Mouse (Mus musculus): ENCODE measurements around the gene Gss. TPM values are rescaled to one million over a fixed set of nuclear protein-coding genes. Genes with fewer than 3 reads are reported as not detected.

Gene Gss
- total and polyA plus RNA-seq, 2 experiments from 2014 or later = 24.8 to 52.3 TPM

DNA sequence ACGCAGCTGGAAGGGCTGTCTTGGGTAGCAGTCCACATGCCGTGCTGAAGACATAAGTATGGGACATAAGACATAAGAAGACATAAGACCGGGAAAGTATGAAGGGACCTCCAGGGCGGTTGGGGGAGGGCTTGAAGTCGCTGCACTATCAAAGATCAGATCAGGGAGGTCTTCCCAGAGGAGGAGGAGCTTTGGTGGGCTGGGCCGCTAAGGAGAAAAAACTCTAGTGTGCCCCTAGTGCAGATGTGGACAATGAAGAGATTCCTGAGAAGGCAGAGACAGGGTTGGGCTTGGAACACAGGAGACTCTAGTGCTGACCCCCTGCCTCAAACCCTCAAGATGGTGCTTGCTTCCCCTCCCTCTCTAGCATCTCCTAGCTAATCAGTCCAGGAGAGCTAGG is 24.4 kb upstream of the Gss start:
- H3K4me1 ChIP-seq (ENCODE audit: control insufficient read depth, insufficient read depth) = peaks cover 12% of the 10 kb centered on the region

DNA sequence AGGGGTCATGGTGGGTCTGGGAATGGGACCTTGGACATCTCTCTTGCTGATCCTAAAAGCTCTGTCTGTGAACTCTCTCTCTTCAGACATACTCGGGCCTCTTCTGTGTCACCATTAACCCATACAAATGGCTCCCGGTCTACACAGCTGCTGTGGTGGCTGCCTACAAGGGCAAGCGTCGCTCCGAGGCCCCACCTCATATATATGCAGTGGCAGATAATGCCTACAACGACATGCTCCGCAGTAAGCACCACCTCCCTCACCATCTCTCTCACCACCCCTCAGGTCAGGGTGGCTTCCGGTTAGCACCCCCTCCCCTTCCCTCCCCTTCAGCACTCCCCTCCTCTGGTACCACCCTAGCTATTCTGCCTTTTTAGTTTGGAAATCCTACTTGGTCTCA is 21.3 kb upstream of the Gss start:
- ATAC-seq (ENCODE audit: insufficient read depth, low read depth) (no peak), DNase-seq (ENCODE audit: low spot score) (no peak)
- Histone ChIP-seq H3K36me3 (replicated peaks; ENCODE audit: control insufficient read depth, insufficient read depth, low read length) (peaks cover 28% of the 10 kb centered on the region), H3K4me1 (ENCODE audit: control insufficient read depth, insufficient read depth) (peaks cover 18% of the 10 kb centered on the region), H3K27me3 (ENCODE audit: control insufficient read depth, insufficient read depth, low read length) (no peaks in the 10 kb centered on the region), H3K4me3 (ENCODE audit: low read depth, low read length) (peak overlapping the region; percentile 36), H3K9ac (replicated peaks; ENCODE audit: low read depth, low read length) (0 out of 2 replicates have a peak overlapping the region, but pooled peaks have one; percentile 34), H3K27ac (ENCODE audit: low read depth) (0 out of 2 replicates have a peak overlapping the region, but pooled peaks have one; percentile 12), H3K9me3 (replicated peaks; ENCODE audit: control insufficient read depth, low read length) (no peaks in the 10 kb centered on the region), H3K4me2 (ENCODE audit: low read depth, low read length) (peak overlapping the region; percentile 66)
- TF ChIP-seq CTCF (IDR thresholded peaks at IDR 0.05; ENCODE audit: low read depth) = no peak
- TF ChIP-seq EP300 (IDR thresholded peaks at IDR 0.05; ENCODE audit: low read depth) = no peak
- WGBS = 33% methylated on average over 8 of the region's 8 CpGs

More for the DNA sequence above, 24.4 kb upstream of the Gss start:
- Histone ChIP-seq H3K9ac (replicated peaks; ENCODE audit: low read depth, low read length) (no peak overlapping the region), H3K9me3 (replicated peaks; ENCODE audit: control insufficient read depth, low read length) (no peaks in the 10 kb centered on the region), H3K27ac (ENCODE audit: low read depth) (no peak overlapping the region), H3K4me3 (ENCODE audit: low read depth, low read length) (no peak overlapping the region), H3K4me2 (ENCODE audit: low read depth, low read length) (no peak overlapping the region), H3K27me3 (ENCODE audit: control insufficient read depth, insufficient read depth, low read length) (no peaks in the 10 kb centered on the region), H3K36me3 (replicated peaks; ENCODE audit: control insufficient read depth, insufficient read depth, low read length) (peaks cover 50% of the 10 kb centered on the region)
- ATAC-seq (ENCODE audit: insufficient read depth, low read depth) (no peak), DNase-seq (ENCODE audit: low spot score) (no peak)
- WGBS = 55% methylated on average over 6 of the region's 6 CpGs
- TF ChIP-seq EP300 (IDR thresholded peaks at IDR 0.05; ENCODE audit: low read depth) = no peak
- TF ChIP-seq CTCF (IDR thresholded peaks at IDR 0.05; ENCODE audit: low read depth) = no peak

DNA sequence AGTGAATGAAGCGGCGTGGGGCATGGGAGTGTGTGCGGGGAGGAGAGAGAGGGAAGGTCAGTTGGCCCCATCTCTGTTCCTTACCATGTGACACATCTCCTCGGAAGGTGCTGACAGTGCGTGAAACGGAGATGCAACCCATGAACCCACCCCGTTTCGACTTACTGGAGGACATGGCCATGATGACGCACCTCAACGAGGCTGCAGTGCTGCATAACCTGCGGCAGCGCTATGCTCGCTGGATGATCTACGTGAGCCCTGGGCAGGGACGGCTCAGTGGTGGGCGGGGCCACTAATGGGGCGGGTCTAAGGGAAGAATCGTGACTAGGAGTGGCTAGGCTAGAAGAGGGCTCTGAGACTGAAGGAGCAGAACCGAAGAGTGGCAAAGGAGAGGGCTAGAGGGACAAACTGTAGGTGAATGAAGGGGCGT is 20.7 kb upstream of the Gss start:
- no peaks in the 10 kb centered on the region for H3K9me3 ChIP-seq (replicated peaks; ENCODE audit: control insufficient read depth, low read length)
- H3K36me3 ChIP-seq (replicated peaks; ENCODE audit: control insufficient read depth, insufficient read depth, low read length) = peaks cover 22% of the 10 kb centered on the region
- H3K9ac ChIP-seq (replicated peaks; ENCODE audit: low read depth, low read length) = peak overlapping the region; percentile 32
- peak overlapping the region; percentile 88; the same call in 1 of the 2 replicates for H3K27ac ChIP-seq (ENCODE audit: low read depth)
- H3K4me3 ChIP-seq (ENCODE audit: low read depth, low read length) = peak overlapping the region; percentile 36
- WGBS = 2% methylated on average over 20 of the region's 20 CpGs
- DNase-seq (ENCODE audit: low spot score) = peak; percentile 80
- H3K27me3 ChIP-seq (ENCODE audit: control insufficient read depth, insufficient read depth, low read length) = no peaks in the 10 kb centered on the region
- H3K4me1 ChIP-seq (ENCODE audit: control insufficient read depth, insufficient read depth) = peaks cover 18% of the 10 kb centered on the region
- no peak for TF ChIP-seq EP300 (IDR thresholded peaks at IDR 0.05; ENCODE audit: low read depth)
- TF ChIP-seq CTCF (IDR thresholded peaks at IDR 0.05; ENCODE audit: low read depth) = no peak
- H3K4me2 ChIP-seq (ENCODE audit: low read depth, low read length) = peak overlapping the region; percentile 66
- ATAC-seq (ENCODE audit: insufficient read depth, low read depth) = peak; percentile 78

DNA sequence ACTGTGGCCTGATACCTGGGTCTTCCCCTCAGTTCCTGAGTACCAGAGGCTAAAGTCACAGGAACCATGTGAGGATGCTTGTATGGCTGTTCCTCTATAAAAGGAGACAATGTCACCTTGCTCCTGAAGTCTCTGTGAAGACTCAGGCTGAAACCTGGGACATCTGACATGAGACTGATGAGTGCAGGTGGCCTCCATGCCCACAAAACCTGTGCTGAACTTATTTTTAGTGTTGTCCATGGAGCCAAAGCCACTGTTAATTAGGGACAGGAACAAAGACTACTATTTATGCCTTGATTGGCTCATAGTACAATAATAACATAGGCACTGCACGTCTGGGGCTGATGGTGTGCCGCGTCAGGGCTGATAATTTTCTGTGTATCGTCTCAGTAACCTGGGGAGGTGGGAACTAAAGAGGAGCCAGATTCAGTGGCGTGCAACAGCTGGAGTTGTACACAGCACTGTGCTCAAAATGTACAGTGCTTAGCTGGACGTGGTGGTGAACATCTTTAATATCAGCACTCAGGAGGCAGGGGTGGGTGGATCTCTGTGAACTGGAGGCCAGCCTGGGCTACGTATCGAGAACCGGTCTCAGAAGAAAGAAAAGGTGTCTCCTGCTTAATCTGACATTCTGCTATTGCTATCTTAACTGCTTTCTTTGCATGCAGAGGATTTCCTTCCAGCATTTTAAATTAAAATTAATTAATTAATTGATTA is 19.4 kb upstream of the Gss start:
- Histone ChIP-seq H3K9me3 (replicated peaks; ENCODE audit: control insufficient read depth, low read length) (no peaks in the 10 kb centered on the region), H3K36me3 (replicated peaks; ENCODE audit: control insufficient read depth, insufficient read depth, low read length) (peaks cover 12% of the 10 kb centered on the region), H3K4me1 (ENCODE audit: control insufficient read depth, insufficient read depth) (peaks cover 18% of the 10 kb centered on the region), H3K27me3 (ENCODE audit: control insufficient read depth, insufficient read depth, low read length) (no peaks in the 10 kb centered on the region), H3K27ac (ENCODE audit: low read depth) (peak overlapping the region; percentile 88), H3K9ac (replicated peaks; ENCODE audit: low read depth, low read length) (peak overlapping the region; percentile 32), H3K4me3 (ENCODE audit: low read depth, low read length) (peak overlapping the region; percentile 36), H3K4me2 (ENCODE audit: low read depth, low read length) (peak overlapping the region; percentile 66)
- DNase-seq (ENCODE audit: low spot score) (no peak), ATAC-seq (ENCODE audit: insufficient read depth, low read depth) (peak; percentile 3; the same call in 1 of the 2 replicates)
- TF ChIP-seq EP300 (IDR thresholded peaks at IDR 0.05; ENCODE audit: low read depth) (no peak), CTCF (IDR thresholded peaks at IDR 0.05; ENCODE audit: low read depth) (no peak)
- WGBS = 40% methylated on average over 9 of the region's 9 CpGs

DNA sequence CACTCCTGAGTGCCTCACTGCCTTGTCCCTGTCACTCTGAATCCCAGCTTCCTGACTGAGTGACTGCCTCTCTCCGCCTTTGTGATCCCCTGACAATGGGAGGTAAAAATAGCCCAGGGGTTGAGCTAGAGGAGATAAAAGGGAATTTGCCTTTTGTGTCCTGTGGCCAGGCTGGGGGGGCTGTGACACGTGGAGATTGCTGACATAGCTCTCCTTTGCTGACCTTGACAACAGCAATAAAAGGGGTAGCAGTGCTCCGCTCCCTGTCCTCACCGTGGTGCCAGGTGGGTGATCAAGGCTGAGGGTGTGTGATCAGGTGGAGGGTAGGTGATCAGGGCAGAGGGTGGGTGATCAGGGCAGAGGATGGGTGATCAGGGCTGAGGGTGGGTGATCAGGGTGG is 18.4 kb upstream of the Gss start, which contains the start of gene Myh7b:
Gene Myh7b, plus strand, starts transcription at position 235 of the 400 bp plus-strand sequence.
- no peaks in the 10 kb centered on the region for H3K9me3 ChIP-seq (replicated peaks; ENCODE audit: control insufficient read depth, low read length)
- peak within 1 kb of the TSS; percentile 32 for H3K9ac ChIP-seq (replicated peaks; ENCODE audit: low read depth, low read length)
- H3K27ac ChIP-seq (ENCODE audit: low read depth) = peak within 1 kb of the TSS; percentile 88
- 14% methylated on average over 4 of the region's 4 CpGs for WGBS
- peak within 1 kb of the TSS; percentile 36 for H3K4me3 ChIP-seq (ENCODE audit: low read depth, low read length)
- H3K4me2 ChIP-seq (ENCODE audit: low read depth, low read length) = peak within 1 kb of the TSS; percentile 66
- ATAC-seq (ENCODE audit: insufficient read depth, low read depth) (peak; percentile 66), DNase-seq (ENCODE audit: low spot score) (peak; percentile 84)
- H3K4me1 ChIP-seq (ENCODE audit: control insufficient read depth, insufficient read depth) = peaks cover 18% of the 10 kb centered on the region
- TF ChIP-seq EP300 (IDR thresholded peaks at IDR 0.05; ENCODE audit: low read depth) = peak; percentile 82; the same call in 1 of the 2 replicates
- no peak for TF ChIP-seq CTCF (IDR thresholded peaks at IDR 0.05; ENCODE audit: low read depth)
- H3K36me3 ChIP-seq (replicated peaks; ENCODE audit: control insufficient read depth, insufficient read depth, low read length) = peaks cover 12% of the 10 kb centered on the region
- H3K27me3 ChIP-seq (ENCODE audit: control insufficient read depth, insufficient read depth, low read length) = no peaks in the 10 kb centered on the region
